Comparison of ENCODE assay signal across 8 mouse cellular contexts in the genomic region with DNA sequence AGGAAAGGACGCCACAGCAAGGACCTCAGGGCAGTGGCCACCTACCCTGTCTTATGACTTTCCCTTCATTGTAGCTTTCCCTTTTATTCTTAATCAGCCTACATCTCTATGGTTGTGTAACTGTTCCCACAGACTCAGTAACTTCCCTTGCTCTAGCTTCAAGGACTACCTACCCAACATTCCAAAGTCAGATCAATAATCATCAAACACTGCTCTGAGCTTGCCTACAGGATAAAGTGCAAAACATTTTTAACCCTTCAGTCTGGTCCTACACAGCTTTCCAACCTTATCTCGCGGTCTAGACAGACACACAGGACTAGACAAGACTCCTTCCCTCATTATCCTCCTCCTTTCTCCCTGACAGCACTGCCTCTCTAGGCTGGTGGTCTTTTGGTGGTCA. TPM values are rescaled to one million over a fixed set of nuclear protein-coding genes. Genes with fewer than 3 reads are reported as not detected.
A peak's percentile ranks its signal among the peaks of the same experiment; 100 is the strongest.
DNase-seq lines count a peak whose midpoint lies in the region; ATAC-seq and TF ChIP-seq lines count a peak whose summit lies in the region.

No protein-coding gene starts in this region.

- peak overlapping the region; percentile 69 for H3K4me2 ChIP-seq in heart, embryonic 14.5 days (ENCODE audit: low read length)
- peak overlapping the region; percentile 93 for H3K4me2 ChIP-seq in heart, postnatal 0 days (ENCODE audit: low read depth, low read length)

- TF ChIP-seq CTCF in heart, postnatal 0 days (IDR thresholded peaks at IDR 0.05; ENCODE audit: low read depth) = no peak

- H3K9me3 ChIP-seq in heart, embryonic 14.5 days (ENCODE audit: control insufficient read depth, low read length) = no peaks in the 10 kb centered on the region
- H3K9me3 ChIP-seq in heart, postnatal 0 days (replicated peaks; ENCODE audit: control insufficient read depth, low read length) = no peaks in the 10 kb centered on the region

- peak overlapping the region; percentile 69 for H3K9ac ChIP-seq in heart, embryonic 14.5 days (ENCODE audit: low read length)
- peak overlapping the region; percentile 93 for H3K9ac ChIP-seq in heart, postnatal 0 days (replicated peaks; ENCODE audit: low read depth, low read length)

- H3K36me3 ChIP-seq in heart, embryonic 14.5 days (ENCODE audit: control insufficient read depth, insufficient read depth, low read length) = no peaks in the 10 kb centered on the region
- no peaks in the 10 kb centered on the region for H3K36me3 ChIP-seq in heart, postnatal 0 days (replicated peaks; ENCODE audit: control insufficient read depth, insufficient read depth, low read length)

- no peak for TF ChIP-seq EP300 in heart, postnatal 0 days (IDR thresholded peaks at IDR 0.05; ENCODE audit: low read depth)

- H3K4me3 ChIP-seq in heart, embryonic 14.5 days (ENCODE audit: control insufficient read depth in 1 of 2, insufficient read depth in 1 of 2, low read depth in 1 of 2, low read length in 2 of 2) = peak overlapping the region; percentile 78 to 91
- H3K4me3 ChIP-seq in heart, postnatal 0 days (ENCODE audit: low read depth, low read length) = peak overlapping the region; percentile 89

- H3K4me1 ChIP-seq in heart, embryonic 14.5 days (ENCODE audit: control insufficient read depth in 2 of 2, insufficient read depth in 2 of 2, low read length in 2 of 2) = peaks cover 12 to 28% of the 10 kb centered on the region in 2 experiments
- peaks cover 27% of the 10 kb centered on the region for H3K4me1 ChIP-seq in heart, postnatal 0 days (ENCODE audit: control insufficient read depth, insufficient read depth)

- no peak for DNase-seq in heart, postnatal 25 days (ENCODE audit: low spot score)
- DNase-seq in Muller cell, postnatal 12 days (ENCODE audit: inconsistent ontology term) = peak; percentile 25
- no peak for DNase-seq in heart, postnatal 0 days (ENCODE audit: low spot score)
- DNase-seq in right cerebral cortex, postnatal 36 days (ENCODE audit: low spot score in 2 of 2) = no peak
- no peak for DNase-seq in cerebellum, adult 9-11 months
- DNase-seq in kidney, adult 18-20 months = no peak

- WGBS in heart, embryonic 14.5 days = 3% methylated on average over 3 of the region's 3 CpGs
- WGBS in heart, postnatal 0 days = 5% methylated on average over 3 of the region's 3 CpGs

- H3K27me3 ChIP-seq in heart, embryonic 14.5 days (ENCODE audit: control insufficient read depth, insufficient read depth, low read length) = no peaks in the 10 kb centered on the region
- H3K27me3 ChIP-seq in heart, postnatal 0 days (ENCODE audit: control insufficient read depth, insufficient read depth, low read length) = no peaks in the 10 kb centered on the region

- intact Hi-C loops in heart, postnatal 25 days (cut with DNase I) = loop anchor here (2.0 kb wide), 1 partner anchor 72 kb away; no protein-coding TSS in a partner anchor

- ATAC-seq in heart, embryonic 14.5 days (ENCODE audit: insufficient number of reproducible peaks, insufficient read depth, low FRiP score, low read depth) = no peak
- no peak for ATAC-seq in heart, postnatal 0 days (ENCODE audit: insufficient read depth, low read depth)
- ATAC-seq in megakaryocyte-erythroid progenitor cell, adult 5-6 weeks (replicated peaks; ENCODE audit: low FRiP score, low TSS enrichment, poor library complexity, severe bottlenecking) = peak; percentile 5; the same call in 1 of the 2 replicates

- H3K27ac ChIP-seq in heart, embryonic 14.5 days (replicated peaks in 1 of 2; ENCODE audit: control insufficient read depth in 1 of 2, insufficient read depth in 1 of 2, low read depth in 2 of 2, low read length in 2 of 2) = peak overlapping the region; percentile 80 to 89
- peak overlapping the region; percentile 84 for H3K27ac ChIP-seq in heart, postnatal 0 days (ENCODE audit: low read depth)

RNA-seq across cellular contexts. Expression of gene Nadk2, which starts 0.7 kb away (rescaled TPM):
- 60.8 and 61.2 TPM in 2 replicates for polyA plus RNA-seq in heart, embryonic 14.5 days (2014; fragmentation: Nextera tagmentation; extraction: Ambion mirVana)
- 10 to 100 TPM; 53.9 to 54.1 TPM for total RNA-seq in heart, postnatal 25 days (2021)
- total RNA-seq in heart, postnatal 0 days (2014; rRNA removed; ENCODE audit: low replicate concordance) = 41.6 and 77.7 TPM in 2 replicates
- 33.4 and 33.8 TPM in 2 replicates for polyA plus RNA-seq in heart, postnatal 0 days (2015; fragmentation: Nextera tagmentation; extraction: Ambion mirVana)
- total RNA-seq in megakaryocyte-erythroid progenitor cell, adult 5-6 weeks (2014; fragmentation: Nextera tagmentation) = 100 and 113 TPM in 2 replicates
- 151 and 170 TPM in 2 replicates for total RNA-seq in megakaryocyte-erythroid progenitor cell, adult 5-6 weeks (2017)
